In the genomic region with DNA sequence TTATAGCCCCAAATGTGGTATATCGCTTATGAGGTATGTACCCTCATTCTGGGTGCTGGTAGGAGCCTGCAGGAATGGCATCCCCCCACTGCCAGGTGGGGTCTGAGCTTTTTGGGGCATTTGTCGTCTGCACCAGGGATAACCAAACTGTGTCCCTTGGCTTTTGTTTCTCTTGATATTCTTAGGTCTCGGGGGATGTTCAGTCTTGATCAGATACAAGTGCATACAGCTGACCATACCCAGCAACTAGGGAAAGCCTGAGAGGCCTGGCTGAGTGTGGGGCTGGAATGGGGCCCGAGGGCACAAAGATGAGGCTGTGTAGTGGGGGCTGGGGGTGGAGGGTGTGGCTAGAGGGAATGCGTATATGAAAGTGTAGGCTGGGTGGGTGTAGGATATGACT, we compare ENCODE assay signal across 27 mouse cellular contexts.
DNase-seq lines count a peak whose midpoint lies in the region; ATAC-seq lines count a peak whose summit lies in the region.
"Had no signal": no experiment of that assay in that cellular context is flagged by ENCODE, and none has a peak within 500 bp of the region (broad histone marks: within the 10 kb centered on the region; RNA-seq: fewer than 3 reads in every experiment).

No protein-coding gene starts in this region.

- no peak for ATAC-seq in forebrain, embryonic 11.5 days (replicated peaks; ENCODE audit: low FRiP score)
- ATAC-seq in forebrain, embryonic 14.5 days = no peak
- no peak for ATAC-seq in heart, embryonic 11.5 days (replicated peaks; ENCODE audit: insufficient number of reproducible peaks, low FRiP score, low TSS enrichment)
- ATAC-seq in liver, embryonic 12.5 days = no peak
- no peak for ATAC-seq in liver, embryonic 15.5 days (ENCODE audit: insufficient read depth)
- no peak for ATAC-seq in erythroblast, adult 5-6 weeks (replicated peaks; ENCODE audit: low FRiP score, poor library complexity, severe bottlenecking)
- ATAC-seq: activated CD4-positive, CD25-positive, alpha-beta regulatory T cell, adult 4 months; forebrain, embryonic 13.5 days; forebrain, postnatal 0 days had no signal

- no peaks in the 10 kb centered on the region for H3K4me1 ChIP-seq in forebrain, embryonic 11.5 days (replicated peaks; ENCODE audit: control insufficient read depth, insufficient read depth, low read length)
- H3K4me1 ChIP-seq in forebrain, embryonic 14.5 days (ENCODE audit: control insufficient read depth, insufficient read depth, low read length) = no peaks in the 10 kb centered on the region
- H3K4me1 ChIP-seq in heart, embryonic 11.5 days (ENCODE audit: control insufficient read depth, insufficient read depth, low read length) = peaks cover 15% of the 10 kb centered on the region
- H3K4me1 ChIP-seq in liver, embryonic 12.5 days = peaks cover 16% of the 10 kb centered on the region
- no peaks in the 10 kb centered on the region; the same call in 1 of the 2 replicates for H3K4me1 ChIP-seq in liver, embryonic 15.5 days (replicated peaks)
- H3K4me1 ChIP-seq: embryonic facial prominence, embryonic 15.5 days had no signal

- H3K9me3 ChIP-seq in forebrain, embryonic 11.5 days (ENCODE audit: control insufficient read depth, low read length) = no peaks in the 10 kb centered on the region
- H3K9me3 ChIP-seq in forebrain, embryonic 14.5 days (replicated peaks; ENCODE audit: control insufficient read depth, low read length) = no peaks in the 10 kb centered on the region
- no peaks in the 10 kb centered on the region for H3K9me3 ChIP-seq in heart, embryonic 11.5 days (replicated peaks; ENCODE audit: control insufficient read depth, low read length)
- no peaks in the 10 kb centered on the region for H3K9me3 ChIP-seq in liver, embryonic 12.5 days (replicated peaks)
- no peaks in the 10 kb centered on the region for H3K9me3 ChIP-seq in liver, embryonic 15.5 days (replicated peaks)
- H3K9me3 ChIP-seq: embryonic facial prominence, embryonic 12.5 days; embryonic facial prominence, embryonic 15.5 days; forebrain, embryonic 13.5 days; heart, embryonic 12.5 days; heart, embryonic 15.5 days; hindbrain, embryonic 12.5 days; hindbrain, embryonic 15.5 days had no signal

- intact Hi-C loops in heart, postnatal 25 days (cut with DNase I) = no loop called here

- no peak overlapping the region for H3K4me3 ChIP-seq in forebrain, embryonic 11.5 days (ENCODE audit: low read depth, low read length)
- no peak overlapping the region for H3K4me3 ChIP-seq in forebrain, embryonic 14.5 days (ENCODE audit: low read depth, low read length)
- H3K4me3 ChIP-seq in heart, embryonic 11.5 days (ENCODE audit: low read depth, low read length) = no peak overlapping the region
- no peak overlapping the region for H3K4me3 ChIP-seq in liver, embryonic 12.5 days
- H3K4me3 ChIP-seq in liver, embryonic 15.5 days (replicated peaks) = peak overlapping the region; percentile 5
- H3K4me3 ChIP-seq: embryonic facial prominence, embryonic 12.5 days; embryonic facial prominence, embryonic 15.5 days; erythroblast, embryonic 14.5 days; forebrain, embryonic 13.5 days; gastrocnemius, adult 2 months; heart, adult 2 months; hindbrain, embryonic 12.5 days; hindbrain, embryonic 15.5 days had no signal

- 92% methylated on average over 5 of the region's 5 CpGs for WGBS in forebrain, embryonic 11.5 days
- WGBS in forebrain, embryonic 14.5 days = 90% methylated on average over 5 of the region's 5 CpGs
- WGBS in heart, embryonic 11.5 days (ENCODE audit: insufficient replicate concordance) = 68% methylated on average over 5 of the region's 5 CpGs
- WGBS in liver, embryonic 12.5 days (ENCODE audit: insufficient replicate concordance) = 71% methylated on average over 5 of the region's 5 CpGs
- 56% methylated on average over 5 of the region's 5 CpGs for WGBS in liver, embryonic 15.5 days (ENCODE audit: insufficient replicate concordance)

- no peak overlapping the region for H3K4me2 ChIP-seq in forebrain, embryonic 11.5 days (ENCODE audit: low read depth, low read length, severe bottlenecking)
- H3K4me2 ChIP-seq in forebrain, embryonic 14.5 days (ENCODE audit: low read length) = no peak overlapping the region
- H3K4me2 ChIP-seq in heart, embryonic 11.5 days = peak overlapping the region; percentile 52
- H3K4me2 ChIP-seq in liver, embryonic 12.5 days = peak overlapping the region; percentile 40; the same call in 1 of the 2 replicates
- H3K4me2 ChIP-seq in liver, embryonic 15.5 days = peak overlapping the region; percentile 54
- H3K4me2 ChIP-seq: embryonic facial prominence, embryonic 12.5 days; embryonic facial prominence, embryonic 15.5 days; forebrain, embryonic 13.5 days; hindbrain, embryonic 12.5 days; hindbrain, embryonic 15.5 days had no signal

- H3K27ac ChIP-seq in forebrain, embryonic 11.5 days (ENCODE audit: low read depth, low read length) = no peak overlapping the region
- H3K27ac ChIP-seq in forebrain, embryonic 14.5 days (ENCODE audit: low read depth, low read length) = no peak overlapping the region
- no peak overlapping the region for H3K27ac ChIP-seq in heart, embryonic 11.5 days (ENCODE audit: low read depth, low read length)
- no peak overlapping the region for H3K27ac ChIP-seq in liver, embryonic 12.5 days
- H3K27ac ChIP-seq in liver, embryonic 15.5 days (replicated peaks) = no peak overlapping the region
- H3K27ac ChIP-seq: embryonic facial prominence, embryonic 12.5 days; embryonic facial prominence, embryonic 15.5 days; forebrain, embryonic 13.5 days; gastrocnemius, adult 2 months; heart, adult 2 months; heart, embryonic 15.5 days; hindbrain, embryonic 12.5 days; hindbrain, embryonic 15.5 days had no signal

- H3K9ac ChIP-seq in forebrain, embryonic 11.5 days (ENCODE audit: low read length) = no peak overlapping the region
- no peak overlapping the region for H3K9ac ChIP-seq in forebrain, embryonic 14.5 days (ENCODE audit: low read length)
- no peak overlapping the region for H3K9ac ChIP-seq in heart, embryonic 11.5 days (ENCODE audit: low read depth, low read length)
- H3K9ac ChIP-seq in liver, embryonic 12.5 days = no peak overlapping the region
- no peak overlapping the region for H3K9ac ChIP-seq in liver, embryonic 15.5 days
- H3K9ac ChIP-seq: embryonic facial prominence, embryonic 12.5 days; embryonic facial prominence, embryonic 15.5 days; forebrain, embryonic 13.5 days; forebrain, postnatal 0 days; heart, embryonic 15.5 days; hindbrain, embryonic 12.5 days; hindbrain, embryonic 15.5 days had no signal

- no peaks in the 10 kb centered on the region for H3K27me3 ChIP-seq in forebrain, embryonic 11.5 days (ENCODE audit: control insufficient read depth, insufficient read depth, low read length)
- H3K27me3 ChIP-seq in forebrain, embryonic 14.5 days (replicated peaks; ENCODE audit: control insufficient read depth, insufficient read depth, low read length) = no peaks in the 10 kb centered on the region
- H3K27me3 ChIP-seq in heart, embryonic 11.5 days (ENCODE audit: control insufficient read depth, insufficient read depth, low read length) = 0 out of 2 replicates have a peak, but pooled peaks cover 6% of the 10 kb centered on the region
- H3K27me3 ChIP-seq in liver, embryonic 12.5 days (replicated peaks) = peaks cover 35% of the 10 kb centered on the region
- H3K27me3 ChIP-seq in liver, embryonic 15.5 days = no peaks in the 10 kb centered on the region
- H3K27me3 ChIP-seq: embryonic facial prominence, embryonic 12.5 days; forebrain, embryonic 13.5 days; hindbrain, embryonic 12.5 days; hindbrain, embryonic 15.5 days had no signal

- DNase-seq in forebrain, embryonic 11.5 days (ENCODE audit: low spot score) = peak; percentile 36
- no peak for DNase-seq in forebrain, embryonic 14.5 days (ENCODE audit: low spot score)
- DNase-seq in heart, postnatal 25 days (ENCODE audit: low spot score) = no peak
- no peak for DNase-seq in yolk sac, embryonic 10.5 days (ENCODE audit: low spot score)
- DNase-seq: adrenal gland, adult 8-10 months; adrenal gland, postnatal 25 days; cerebellum, adult 18-20 months; cerebellum, adult 9-10 months; cerebellum, postnatal 25 days; forebrain, postnatal 0 days; gastrocnemius, adult 2 months; gastrocnemius, postnatal 14 days; heart, postnatal 14 days had no signal

- no peaks in the 10 kb centered on the region for H3K36me3 ChIP-seq in forebrain, embryonic 11.5 days (ENCODE audit: control insufficient read depth, insufficient read depth, low read length)
- H3K36me3 ChIP-seq in forebrain, embryonic 14.5 days (ENCODE audit: control insufficient read depth, insufficient read depth, low read length) = no peaks in the 10 kb centered on the region
- no peaks in the 10 kb centered on the region for H3K36me3 ChIP-seq in heart, embryonic 11.5 days (ENCODE audit: control insufficient read depth, insufficient read depth, low read length)
- 0 out of 2 replicates have a peak, but pooled peaks cover 5% of the 10 kb centered on the region for H3K36me3 ChIP-seq in liver, embryonic 12.5 days
- H3K36me3 ChIP-seq in liver, embryonic 15.5 days (replicated peaks) = no peaks in the 10 kb centered on the region
- H3K36me3 ChIP-seq: embryonic facial prominence, embryonic 12.5 days; embryonic facial prominence, embryonic 15.5 days; heart, embryonic 12.5 days; heart, embryonic 15.5 days; hindbrain, embryonic 12.5 days; hindbrain, embryonic 15.5 days had no signal

Comparison
In these comparisons a context has a peak if more than half of its experiments do, and no peak if none do; other contexts are left out.
1. H3K4me2 ChIP-seq: peak in heart, embryonic 11.5 days (single experiment), liver, embryonic 12.5 days (single experiment) and liver, embryonic 15.5 days (single experiment); none in forebrain, embryonic 11.5 days (single experiment) and forebrain, embryonic 14.5 days (single experiment).